Mouse (Mus musculus): Measurements from ENCODE around the gene Olfr1501. TPM values are rescaled to one million over a fixed set of nuclear protein-coding genes. Genes with fewer than 3 reads are reported as not detected.
"Not testable (repeated sequence)": the region's sequence is repeated elsewhere in the genome, so short reads cannot be mapped to it uniquely, and the experiment has no call there.

Olfr1501 gene
- not detected in 2 replicates for polyA plus RNA-seq (2012)

GRCm38 (mm10) chr19:13850592-13850991 lies at the start of gene Olfr1501:
Gene Olfr1501, minus strand, starts transcription at chr19:13850692.
- H3K27me3 ChIP-seq (ENCODE audit: control insufficient read depth); H3K9me3 ChIP-seq (ENCODE audit: control insufficient read depth, low read length); H3K4me1 ChIP-seq (ENCODE audit: control insufficient read depth); H3K4me3 ChIP-seq (replicated peaks); H3K36me3 ChIP-seq (ENCODE audit: control insufficient read depth): not testable (repeated sequence)

- Histone ChIP-seq H3K4me1 (ENCODE audit: control insufficient read depth) (no peaks in the 10 kb centered on the region), H3K4me3 (replicated peaks) (no peak within 1 kb of the TSS), H3K9me3 (ENCODE audit: control insufficient read depth, low read length) (no peaks in the 10 kb centered on the region), H3K36me3 (ENCODE audit: control insufficient read depth) (no peaks in the 10 kb centered on the region), H3K27me3 (ENCODE audit: control insufficient read depth) (no peaks in the 10 kb centered on the region)
- no peak for TF ChIP-seq TAL1 (IDR thresholded peaks at IDR 0.05; ENCODE audit: low read length)
- TF ChIP-seq GATA1 (IDR thresholded peaks at IDR 0.05; ENCODE audit: low read length), result no peak
These were observed 47.3 kb upstream of the Olfr1501 start, which contains the start of gene Olfr1504 for GRCm38 (mm10) chr19:13897828-13898227. Gene Olfr1504, minus strand, starts transcription at chr19:13897928.

GRCm38 (mm10) chr19:13861495-13861894 lies 11.0 kb upstream of the Olfr1501 start, which contains the start of gene Olfr1502:
Gene Olfr1502, plus strand, starts transcription at chr19:13861795.
- no peaks in the 10 kb centered on the region for H3K27me3 ChIP-seq (ENCODE audit: control insufficient read depth)
- H3K36me3 ChIP-seq (ENCODE audit: control insufficient read depth), result no peaks in the 10 kb centered on the region
- H3K9me3 ChIP-seq (ENCODE audit: control insufficient read depth, low read length), result no peaks in the 10 kb centered on the region
- H3K4me3 ChIP-seq (replicated peaks), result no peak within 1 kb of the TSS
- no peaks in the 10 kb centered on the region for H3K4me1 ChIP-seq (ENCODE audit: control insufficient read depth)
- no peak for TF ChIP-seq GATA1 (IDR thresholded peaks at IDR 0.05; ENCODE audit: low read length)
- no peak for TF ChIP-seq TAL1 (IDR thresholded peaks at IDR 0.05; ENCODE audit: low read length)

- Histone ChIP-seq H3K9me3 (ENCODE audit: control insufficient read depth, low read length) (no peaks in the 10 kb centered on the region), H3K27me3 (ENCODE audit: control insufficient read depth) (no peaks in the 10 kb centered on the region), H3K36me3 (ENCODE audit: control insufficient read depth) (no peaks in the 10 kb centered on the region), H3K4me1 (ENCODE audit: control insufficient read depth) (no peaks in the 10 kb centered on the region), H3K4me3 (replicated peaks) (no peak within 1 kb of the TSS)
- no peak for TF ChIP-seq TAL1 (IDR thresholded peaks at IDR 0.05; ENCODE audit: low read length)
- TF ChIP-seq GATA1 (IDR thresholded peaks at IDR 0.05; ENCODE audit: low read length), result no peak
These were observed 20.1 kb downstream of the Olfr1501 start, which contains the start of gene Olfr1500 for GRCm38 (mm10) chr19:13830388-13830787. Gene Olfr1500, minus strand, starts transcription at chr19:13830488.

- no peaks in the 10 kb centered on the region for H3K4me1 ChIP-seq (ENCODE audit: control insufficient read depth)
- H3K36me3 ChIP-seq (ENCODE audit: control insufficient read depth), result no peaks in the 10 kb centered on the region
- TF ChIP-seq TAL1 (IDR thresholded peaks at IDR 0.05; ENCODE audit: low read length), result no peak
- no peak for TF ChIP-seq GATA1 (IDR thresholded peaks at IDR 0.05; ENCODE audit: low read length)
- H3K27me3 ChIP-seq (ENCODE audit: control insufficient read depth), result no peaks in the 10 kb centered on the region
- H3K4me3 ChIP-seq (replicated peaks), result no peak overlapping the region
- H3K9me3 ChIP-seq (ENCODE audit: control insufficient read depth, low read length), result no peaks in the 10 kb centered on the region
These were observed 22.0 kb downstream of the Olfr1501 start for GRCm38 (mm10) chr19:13828447-13828846.

- H3K4me1 ChIP-seq (ENCODE audit: control insufficient read depth), result no peaks in the 10 kb centered on the region
- no peaks in the 10 kb centered on the region for H3K36me3 ChIP-seq (ENCODE audit: control insufficient read depth)
- no peaks in the 10 kb centered on the region for H3K27me3 ChIP-seq (ENCODE audit: control insufficient read depth)
- no peaks in the 10 kb centered on the region for H3K9me3 ChIP-seq (ENCODE audit: control insufficient read depth, low read length)
- H3K4me3 ChIP-seq (replicated peaks), result no peak overlapping the region
- no peak for TF ChIP-seq TAL1 (IDR thresholded peaks at IDR 0.05; ENCODE audit: low read length)
- no peak for TF ChIP-seq GATA1 (IDR thresholded peaks at IDR 0.05; ENCODE audit: low read length)
These were observed 29.6 kb downstream of the Olfr1501 start for GRCm38 (mm10) chr19:13820847-13821246.

- no peaks in the 10 kb centered on the region for H3K27me3 ChIP-seq (ENCODE audit: control insufficient read depth)
- TF ChIP-seq TAL1 (IDR thresholded peaks at IDR 0.05; ENCODE audit: low read length) (no peak), GATA1 (IDR thresholded peaks at IDR 0.05; ENCODE audit: low read length) (no peak)
- H3K9me3 ChIP-seq (ENCODE audit: control insufficient read depth, low read length), result no peaks in the 10 kb centered on the region
- H3K4me1 ChIP-seq (ENCODE audit: control insufficient read depth), result no peaks in the 10 kb centered on the region
- no peaks in the 10 kb centered on the region for H3K36me3 ChIP-seq (ENCODE audit: control insufficient read depth)
- H3K4me3 ChIP-seq (replicated peaks), result no peak within 1 kb of the TSS
These were observed 31.1 kb downstream of the Olfr1501 start, which contains the start of gene Olfr1499 for GRCm38 (mm10) chr19:13819347-13819746. Gene Olfr1499, minus strand, starts transcription at chr19:13819447.

- Histone ChIP-seq H3K4me1 (ENCODE audit: control insufficient read depth) (no peaks in the 10 kb centered on the region), H3K4me3 (replicated peaks) (no peak overlapping the region), H3K27me3 (ENCODE audit: control insufficient read depth) (no peaks in the 10 kb centered on the region), H3K36me3 (ENCODE audit: control insufficient read depth) (no peaks in the 10 kb centered on the region), H3K9me3 (ENCODE audit: control insufficient read depth, low read length) (no peaks in the 10 kb centered on the region)
- TF ChIP-seq TAL1 (IDR thresholded peaks at IDR 0.05; ENCODE audit: low read length) (no peak), GATA1 (IDR thresholded peaks at IDR 0.05; ENCODE audit: low read length) (no peak)
These were observed 31.7 kb downstream of the Olfr1501 start for GRCm38 (mm10) chr19:13818827-13819226.

GRCm38 (mm10) chr19:13812823-13813222 lies 37.7 kb downstream of the Olfr1501 start:
- H3K36me3 ChIP-seq (ENCODE audit: control insufficient read depth), result no peaks in the 10 kb centered on the region
- H3K4me1 ChIP-seq (ENCODE audit: control insufficient read depth), result no peaks in the 10 kb centered on the region
- no peak overlapping the region for H3K4me3 ChIP-seq (replicated peaks)
- TF ChIP-seq TAL1 (IDR thresholded peaks at IDR 0.05; ENCODE audit: low read length) (no peak), GATA1 (IDR thresholded peaks at IDR 0.05; ENCODE audit: low read length) (no peak)
- no peaks in the 10 kb centered on the region for H3K9me3 ChIP-seq (ENCODE audit: control insufficient read depth, low read length)
- no peaks in the 10 kb centered on the region for H3K27me3 ChIP-seq (ENCODE audit: control insufficient read depth)

GRCm38 (mm10) chr19:13805486-13805885 lies 45.0 kb downstream of the Olfr1501 start:
- H3K4me3 ChIP-seq (replicated peaks); H3K36me3 ChIP-seq (ENCODE audit: control insufficient read depth); H3K27me3 ChIP-seq (ENCODE audit: control insufficient read depth); H3K4me1 ChIP-seq (ENCODE audit: control insufficient read depth); H3K9me3 ChIP-seq (ENCODE audit: control insufficient read depth, low read length): not testable (repeated sequence)

All from erythroblast, embryonic 14.5 days (primary cell).